Mouse (Mus musculus) limb, embryonic 15.5 days (tissue): Measurements from ENCODE around the gene Mmp9. TPM values are rescaled to one million over a fixed set of nuclear protein-coding genes. Genes with fewer than 3 reads are reported as not detected.

ENCODE experiments used
- ATAC-seq: fragments of 200-750 bp; cut with Nextera tagmentation; 2 replicates; pipeline ENCODE4 v1.8.0; 2017; ENCODE audit warnings: low read depth, moderate TSS enrichment; ENCODE audit not compliant: insufficient number of reproducible peaks, low FRiP score, low TSS enrichment
- H3K27ac ChIP-seq: fragments of 300-500 bp; sonication (generic); 2 replicates; pipeline ENCODE4 v1.5.1; 2015; ENCODE audit warnings: moderate library complexity, mild to moderate bottlenecking, inconsistent platforms
- H3K27me3 ChIP-seq: fragments of 300-500 bp; sonication (generic); 2 replicates; pipeline ENCODE4 v1.6.1; 2015; ENCODE audit warnings: inconsistent platforms
- H3K36me3 ChIP-seq: fragments of 300-500 bp; sonication (generic); 2 replicates; pipeline ENCODE4 v1.6.1; 2015; ENCODE audit warnings: inconsistent platforms
- H3K4me1 ChIP-seq: fragments of 300-500 bp; sonication (generic); 2 replicates; pipeline ENCODE4 v1.6.1; 2015; ENCODE audit warnings: inconsistent platforms
- H3K4me2 ChIP-seq: fragments of 300-500 bp; sonication (generic); 2 replicates; pipeline ENCODE4 v1.6.1; 2015; ENCODE audit warnings: mild to moderate bottlenecking, inconsistent platforms
- H3K4me3 ChIP-seq: fragments of 300-500 bp; sonication (generic); 2 replicates; pipeline ENCODE4 v1.5.1; 2015; ENCODE audit warnings: mild to moderate bottlenecking, inconsistent platforms
- H3K9ac ChIP-seq: fragments of 300-500 bp; sonication (generic); 2 replicates; pipeline ENCODE4 v1.6.1; 2015; ENCODE audit warnings: inconsistent platforms
- H3K9me3 ChIP-seq: fragments of 300-500 bp; sonication (generic); 2 replicates; pipeline ENCODE4 v1.6.1; 2016; ENCODE audit warnings: inconsistent platforms
- WGBS: fragments of 180-500 bp; shearing (Covaris S2); methylation state at CpG from one replicate; pipeline ENCODE4 v1.1.7; 2015; 5-methylcytosine and 5-hydroxymethylcytosine counted together
- polyA plus RNA-seq: library from polyadenylated mRNA; unstranded; fragments of >200 nt; fragmentation: Nextera tagmentation; extraction: Ambion mirVana; gene quantifications from 2 replicates; pipeline ENCODE4 v1.2.1, GENCODE M21; 2015

Gene Mmp9
- polyA plus RNA-seq, 1 experiment from 2014 or later, result 22.2 TPM

DNA sequence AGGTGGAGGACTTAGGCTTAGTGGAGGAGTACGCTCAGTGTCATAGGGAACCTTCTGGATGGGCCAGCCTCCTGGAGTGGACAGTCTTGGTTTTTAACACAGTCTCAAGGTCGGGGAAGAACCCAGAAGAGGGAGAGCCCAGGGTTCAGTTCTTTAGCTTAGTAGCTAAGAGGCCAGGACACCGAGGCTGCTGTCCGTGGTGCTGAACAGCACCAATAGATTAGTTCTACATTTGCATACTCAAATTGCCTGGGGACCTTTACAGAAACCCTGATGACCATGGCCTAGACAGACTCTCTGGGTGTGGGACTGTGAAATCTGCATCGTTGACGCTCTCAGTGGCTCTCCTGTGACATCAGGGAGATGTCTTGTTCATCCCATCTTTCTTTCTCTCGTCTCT lies 39.2 kb downstream of the Mmp9 start:
- H3K4me1 ChIP-seq, result no peaks in the 10 kb centered on the region
- H3K9ac ChIP-seq, result no peak overlapping the region
- H3K9me3 ChIP-seq, result no peaks in the 10 kb centered on the region
- H3K4me2 ChIP-seq, result no peak overlapping the region
- H3K27me3 ChIP-seq, result peaks cover 4% of the 10 kb centered on the region
- H3K27ac ChIP-seq, result no peak overlapping the region
- no peak for ATAC-seq
- 22% methylated on average over 7 of the region's 7 CpGs for WGBS
- no peak overlapping the region for H3K4me3 ChIP-seq
- no peaks in the 10 kb centered on the region for H3K36me3 ChIP-seq

DNA sequence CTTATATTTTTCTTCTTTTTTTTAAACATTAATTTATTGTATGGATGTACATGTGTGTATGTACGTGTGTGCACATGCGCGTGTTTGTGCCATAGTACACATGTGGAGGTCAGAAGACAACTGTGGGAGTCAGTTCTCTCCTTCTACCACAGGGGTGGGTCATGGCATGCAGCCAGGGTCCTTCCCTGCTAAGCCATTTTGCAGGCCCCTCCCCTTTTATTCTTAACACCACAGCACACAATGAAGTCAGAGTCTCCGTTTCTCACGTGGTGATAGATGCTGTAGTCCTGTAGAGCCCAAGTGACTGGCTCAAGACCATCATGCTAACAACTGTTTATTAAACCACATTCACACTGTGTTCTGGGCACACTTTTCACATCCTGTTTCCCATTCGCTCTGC lies 45.4 kb downstream of the Mmp9 start:
- Histone ChIP-seq H3K27me3 (peaks cover 5% of the 10 kb centered on the region; the same call in 1 of the 2 replicates), H3K9me3 (no peaks in the 10 kb centered on the region), H3K4me1 (no peaks in the 10 kb centered on the region), H3K36me3 (no peaks in the 10 kb centered on the region), H3K9ac (no peak overlapping the region), H3K4me3 (no peak overlapping the region), H3K4me2 (no peak overlapping the region), H3K27ac (no peak overlapping the region)
- WGBS, result 86% methylated on average over 6 of the region's 6 CpGs
- ATAC-seq, result no peak

DNA sequence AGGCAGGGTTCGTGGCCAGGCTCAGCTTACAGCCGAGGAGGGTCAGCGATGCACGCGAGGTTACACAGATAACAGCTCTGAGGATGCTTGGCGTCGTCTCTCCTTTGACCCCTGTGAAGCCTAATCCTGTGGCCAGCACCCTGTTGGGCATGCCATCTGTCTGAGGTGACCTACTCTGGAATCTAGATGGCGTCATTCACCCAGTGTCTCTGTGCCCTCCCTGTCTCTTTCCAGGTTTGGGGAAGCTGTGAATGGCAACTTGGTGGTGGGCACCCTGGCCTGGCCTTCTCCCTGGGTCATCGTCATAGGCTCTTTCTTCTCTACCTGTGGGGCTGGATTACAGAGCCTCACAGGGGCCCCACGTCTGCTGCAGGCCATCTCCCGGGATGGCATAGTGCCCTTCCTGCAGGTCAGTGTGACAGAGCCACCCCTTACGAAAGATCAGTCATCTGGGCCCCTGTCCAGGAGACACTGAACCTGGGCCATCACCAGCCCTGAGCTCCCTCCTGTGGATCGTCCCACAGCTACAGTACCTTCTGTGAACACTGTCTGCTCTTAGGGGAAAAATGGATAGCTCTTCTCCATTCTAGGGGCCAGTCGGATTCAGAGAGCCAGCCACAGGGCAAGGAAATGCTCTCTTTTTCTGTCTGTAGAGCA lies 45.9 kb downstream of the Mmp9 start:
- ATAC-seq, result no peak
- 71% methylated on average over 14 of the region's 14 CpGs for WGBS

DNA sequence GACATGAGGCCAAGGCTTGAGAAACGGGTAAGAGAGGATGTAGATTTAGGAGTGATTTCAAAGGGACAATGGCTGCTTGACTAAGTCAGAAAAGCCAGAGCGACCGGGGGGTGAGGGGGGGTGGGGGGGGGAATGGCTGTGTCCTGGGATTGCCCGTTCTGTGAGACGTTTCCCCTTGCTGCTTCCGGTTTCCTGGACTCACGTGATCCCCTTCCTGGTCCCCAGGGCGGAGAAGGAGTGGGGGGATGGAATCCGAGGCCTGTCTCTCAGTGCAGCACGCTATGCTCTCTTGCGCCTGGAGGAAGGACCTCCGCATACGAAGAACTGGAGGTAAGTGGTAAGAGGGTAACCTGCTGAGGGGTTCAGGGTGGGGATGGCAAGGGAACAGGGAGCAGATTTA lies 48.2 kb downstream of the Mmp9 start:
- H3K4me1 ChIP-seq, result no peaks in the 10 kb centered on the region
- no peak overlapping the region for H3K9ac ChIP-seq
- H3K27ac ChIP-seq, result no peak overlapping the region
- peaks cover 11% of the 10 kb centered on the region; the same call in 1 of the 2 replicates for H3K27me3 ChIP-seq
- H3K4me2 ChIP-seq, result no peak overlapping the region
- H3K4me3 ChIP-seq, result no peak overlapping the region
- ATAC-seq, result no peak
- no peaks in the 10 kb centered on the region for H3K36me3 ChIP-seq
- WGBS, result 64% methylated on average over 13 of the region's 13 CpGs
- no peaks in the 10 kb centered on the region for H3K9me3 ChIP-seq

More for the DNA sequence above, 45.9 kb downstream of the Mmp9 start:
- H3K27me3 ChIP-seq, result peaks cover 8% of the 10 kb centered on the region; the same call in 1 of the 2 replicates
- no peak overlapping the region for H3K27ac ChIP-seq
- no peak overlapping the region for H3K4me2 ChIP-seq
- no peaks in the 10 kb centered on the region for H3K4me1 ChIP-seq
- no peak overlapping the region for H3K4me3 ChIP-seq
- H3K9ac ChIP-seq, result no peak overlapping the region
- no peaks in the 10 kb centered on the region for H3K9me3 ChIP-seq
- no peaks in the 10 kb centered on the region for H3K36me3 ChIP-seq

DNA sequence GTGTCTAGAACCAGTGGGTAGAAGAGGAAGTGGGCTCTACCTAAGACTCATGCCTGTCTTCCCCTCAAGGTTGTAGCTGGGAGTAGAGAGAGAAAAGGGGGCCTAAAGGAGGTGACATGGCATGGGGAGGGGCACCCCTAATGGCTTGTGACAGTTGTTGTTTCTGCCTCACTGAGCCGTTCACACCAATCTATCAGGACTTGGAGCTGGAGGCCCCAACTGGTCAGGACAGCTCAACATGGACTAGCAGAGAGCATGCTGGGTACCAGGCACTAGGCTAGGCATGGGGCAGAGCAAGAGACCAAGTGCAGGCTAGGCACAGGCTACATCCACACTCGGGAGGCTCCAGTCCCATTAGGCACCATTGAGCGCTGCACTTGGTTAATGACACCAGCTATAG lies 50.5 kb downstream of the Mmp9 start:
- no peaks in the 10 kb centered on the region for H3K9me3 ChIP-seq
- no peak for ATAC-seq
- no peak overlapping the region for H3K27ac ChIP-seq
- H3K9ac ChIP-seq, result no peak overlapping the region
- no peaks in the 10 kb centered on the region for H3K4me1 ChIP-seq
- peaks cover 32% of the 10 kb centered on the region for H3K27me3 ChIP-seq
- 80% methylated on average over 3 of the region's 3 CpGs for WGBS
- no peak overlapping the region for H3K4me2 ChIP-seq
- no peak overlapping the region for H3K4me3 ChIP-seq
- no peaks in the 10 kb centered on the region for H3K36me3 ChIP-seq

DNA sequence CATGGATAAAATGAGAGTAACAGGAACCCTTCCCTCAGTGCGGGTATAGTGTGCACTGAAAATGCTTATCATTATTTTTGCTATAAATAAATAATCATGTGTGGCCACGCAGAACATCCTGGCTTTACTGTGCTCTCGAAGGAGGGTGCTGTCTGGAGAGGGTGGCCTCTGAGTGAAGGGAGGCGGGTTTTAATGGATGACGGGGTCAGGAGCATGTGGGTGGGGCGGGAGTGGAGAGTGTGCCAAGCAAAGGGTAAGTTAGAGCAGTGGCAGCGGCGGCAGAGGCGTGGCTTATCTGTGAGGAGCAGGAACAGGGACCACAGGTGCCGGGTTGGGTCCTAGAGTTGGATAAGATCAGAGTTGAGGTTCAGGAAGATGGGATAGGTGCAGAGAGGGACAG lies 51.2 kb downstream of the Mmp9 start:
- H3K4me3 ChIP-seq, result no peak overlapping the region
- H3K9ac ChIP-seq, result no peak overlapping the region
- no peaks in the 10 kb centered on the region for H3K36me3 ChIP-seq
- no peak overlapping the region for H3K4me2 ChIP-seq
- peaks cover 39% of the 10 kb centered on the region for H3K27me3 ChIP-seq
- peaks cover under 1% of the 10 kb centered on the region; the same call in 1 of the 2 replicates for H3K4me1 ChIP-seq
- H3K9me3 ChIP-seq, result no peaks in the 10 kb centered on the region
- ATAC-seq, result no peak
- H3K27ac ChIP-seq, result no peak overlapping the region
- 44% methylated on average over 10 of the region's 10 CpGs for WGBS

DNA sequence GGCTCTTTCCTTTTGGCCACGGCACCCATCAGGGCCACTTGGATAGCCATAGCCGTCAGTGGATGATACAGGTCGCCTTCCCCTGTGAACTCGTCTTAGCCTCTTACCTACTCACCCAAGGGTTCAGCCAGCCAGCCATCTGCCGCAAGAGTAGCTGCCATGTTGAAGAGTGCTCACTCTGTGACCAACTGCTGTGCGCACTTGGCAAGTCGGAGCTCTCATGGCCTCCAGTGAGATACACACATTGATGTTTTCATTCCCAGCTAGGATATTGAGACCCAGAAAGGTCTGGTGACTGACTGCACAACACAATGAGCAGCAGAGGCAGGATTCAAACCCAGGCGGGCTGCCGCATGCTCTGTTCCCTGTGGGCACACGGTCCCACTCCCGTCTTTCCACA lies 53.6 kb downstream of the Mmp9 start:
- Histone ChIP-seq H3K4me2 (no peak overlapping the region), H3K4me3 (no peak overlapping the region), H3K4me1 (peaks cover 21% of the 10 kb centered on the region), H3K27ac (no peak overlapping the region), H3K9ac (no peak overlapping the region), H3K27me3 (peaks cover 62% of the 10 kb centered on the region), H3K36me3 (peaks cover 2% of the 10 kb centered on the region), H3K9me3 (no peaks in the 10 kb centered on the region)
- ATAC-seq, result no peak
- 83% methylated on average over 11 of the region's 11 CpGs for WGBS

DNA sequence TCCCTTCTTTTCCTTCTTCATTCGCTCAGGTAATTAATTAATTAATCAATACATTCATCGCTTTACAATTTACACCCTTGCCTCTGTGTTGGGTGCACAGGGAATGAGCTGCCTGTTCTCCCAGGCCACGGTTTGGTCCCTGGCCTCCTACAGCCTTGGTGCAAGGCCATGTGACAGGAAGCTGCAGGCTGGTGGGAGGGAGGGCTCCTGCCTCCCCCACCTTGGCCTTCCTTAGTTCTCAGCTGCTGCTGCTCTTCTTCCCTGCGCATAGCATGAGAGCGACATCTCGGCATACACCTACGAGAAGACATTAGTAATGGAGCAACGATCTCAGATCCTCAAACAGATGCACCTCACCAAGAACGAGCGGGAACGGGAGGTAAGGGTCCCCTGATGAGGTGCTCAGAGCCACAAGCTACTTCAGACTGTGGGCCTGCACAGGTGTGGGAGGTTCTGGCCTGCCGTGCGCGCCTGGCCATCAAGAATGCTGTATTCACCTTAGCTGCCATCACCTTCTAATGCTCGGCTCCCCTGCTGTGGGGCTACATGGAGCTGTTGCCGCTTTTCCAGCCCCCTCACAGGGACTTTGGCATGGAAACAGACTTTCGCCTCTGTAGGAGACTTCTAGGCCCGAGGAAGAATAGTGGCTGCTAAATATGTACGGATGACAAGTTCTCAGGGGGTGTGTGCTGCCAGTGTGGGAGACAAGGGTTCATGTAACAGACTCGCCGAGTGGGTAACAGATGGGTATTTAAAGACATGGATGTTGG lies 54.3 kb downstream of the Mmp9 start:
- H3K9me3 ChIP-seq, result no peaks in the 10 kb centered on the region
- ATAC-seq, result no peak
- H3K36me3 ChIP-seq, result peaks cover 7% of the 10 kb centered on the region
- no peak overlapping the region for H3K4me2 ChIP-seq
- peaks cover 66% of the 10 kb centered on the region for H3K27me3 ChIP-seq
- peaks cover 21% of the 10 kb centered on the region for H3K4me1 ChIP-seq
- no peak overlapping the region for H3K4me3 ChIP-seq
- no peak overlapping the region for H3K9ac ChIP-seq
- 51% methylated on average over 21 of the region's 21 CpGs for WGBS
- H3K27ac ChIP-seq, result no peak overlapping the region

DNA sequence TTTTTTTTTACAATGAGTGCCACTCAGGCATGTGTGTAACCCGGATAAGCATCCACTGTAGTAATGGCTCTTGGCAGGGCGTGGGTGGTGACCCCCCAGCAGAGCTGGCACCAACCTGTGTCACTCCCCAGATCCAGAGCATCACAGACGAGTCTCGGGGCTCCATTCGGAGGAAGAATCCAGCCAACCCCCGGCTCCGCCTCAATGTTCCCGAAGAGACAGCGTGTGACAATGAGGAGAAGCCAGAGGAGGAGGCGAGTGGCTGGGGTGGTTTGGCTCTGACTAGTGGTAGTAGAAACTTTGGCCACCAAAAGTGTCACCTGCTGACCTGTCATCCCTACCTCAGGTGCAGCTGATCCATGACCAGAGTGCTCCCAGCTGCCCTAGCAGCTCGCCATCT lies 55.4 kb downstream of the Mmp9 start:
- H3K9me3 ChIP-seq, result no peaks in the 10 kb centered on the region
- no peak overlapping the region for H3K27ac ChIP-seq
- no peak for ATAC-seq
- no peak overlapping the region for H3K4me2 ChIP-seq
- H3K27me3 ChIP-seq, result peaks cover 72% of the 10 kb centered on the region
- H3K36me3 ChIP-seq, result peaks cover 18% of the 10 kb centered on the region
- H3K9ac ChIP-seq, result no peak overlapping the region
- H3K4me3 ChIP-seq, result no peak overlapping the region
- WGBS, result 73% methylated on average over 11 of the region's 11 CpGs
- peaks cover 21% of the 10 kb centered on the region for H3K4me1 ChIP-seq

DNA sequence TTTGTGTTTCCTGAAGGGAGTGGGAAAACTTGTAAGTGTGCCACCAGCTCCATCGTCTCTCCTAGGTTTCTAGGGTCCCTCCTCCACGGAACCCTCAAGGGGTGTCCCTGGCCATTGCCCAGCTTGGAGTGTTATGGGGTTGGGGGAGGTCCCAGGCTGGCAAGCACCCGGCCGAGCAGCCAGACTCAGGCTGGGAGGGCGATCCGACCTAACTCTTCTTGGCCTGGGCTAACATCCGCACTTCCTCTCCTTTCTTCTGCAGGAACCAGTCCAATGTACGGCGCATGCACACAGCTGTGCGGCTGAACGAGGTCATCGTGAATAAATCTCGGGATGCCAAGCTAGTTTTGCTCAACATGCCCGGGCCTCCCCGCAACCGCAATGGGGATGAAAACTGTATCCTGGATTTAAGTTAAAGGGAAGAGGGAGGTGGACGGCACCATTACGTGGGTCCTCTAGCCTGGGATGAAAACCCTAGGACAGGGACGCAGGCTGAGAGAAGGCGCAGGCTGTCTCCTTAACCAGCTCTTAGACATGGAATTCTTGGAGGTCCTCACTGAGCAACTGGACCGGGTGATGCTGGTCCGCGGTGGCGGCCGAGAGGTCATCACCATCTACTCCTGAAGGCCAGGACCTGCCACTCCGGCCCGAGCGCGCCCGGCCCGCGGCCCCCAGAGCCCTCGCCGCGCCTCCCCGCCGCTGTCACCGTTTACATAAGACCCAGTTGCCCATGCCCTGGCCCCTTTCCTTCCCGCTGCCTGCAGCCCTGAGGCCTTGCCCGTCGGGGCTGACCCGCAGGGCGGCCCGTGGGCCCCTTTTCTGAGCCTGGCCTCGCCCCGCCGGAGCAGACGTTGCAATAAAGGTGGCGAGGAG lies 56.5 kb downstream of the Mmp9 start:
- no peak overlapping the region for H3K27ac ChIP-seq
- 10% methylated on average over 49 of the region's 49 CpGs for WGBS
- peak overlapping the region; percentile 77 for H3K4me2 ChIP-seq
- H3K36me3 ChIP-seq, result peaks cover 30% of the 10 kb centered on the region
- H3K4me3 ChIP-seq, result peak overlapping the region; percentile 36
- H3K4me1 ChIP-seq, result peaks cover 21% of the 10 kb centered on the region
- no peak for ATAC-seq
- H3K27me3 ChIP-seq, result peaks cover 69% of the 10 kb centered on the region
- no peaks in the 10 kb centered on the region for H3K9me3 ChIP-seq
- peak overlapping the region; percentile 15; the same call in 1 of the 2 replicates for H3K9ac ChIP-seq

DNA sequence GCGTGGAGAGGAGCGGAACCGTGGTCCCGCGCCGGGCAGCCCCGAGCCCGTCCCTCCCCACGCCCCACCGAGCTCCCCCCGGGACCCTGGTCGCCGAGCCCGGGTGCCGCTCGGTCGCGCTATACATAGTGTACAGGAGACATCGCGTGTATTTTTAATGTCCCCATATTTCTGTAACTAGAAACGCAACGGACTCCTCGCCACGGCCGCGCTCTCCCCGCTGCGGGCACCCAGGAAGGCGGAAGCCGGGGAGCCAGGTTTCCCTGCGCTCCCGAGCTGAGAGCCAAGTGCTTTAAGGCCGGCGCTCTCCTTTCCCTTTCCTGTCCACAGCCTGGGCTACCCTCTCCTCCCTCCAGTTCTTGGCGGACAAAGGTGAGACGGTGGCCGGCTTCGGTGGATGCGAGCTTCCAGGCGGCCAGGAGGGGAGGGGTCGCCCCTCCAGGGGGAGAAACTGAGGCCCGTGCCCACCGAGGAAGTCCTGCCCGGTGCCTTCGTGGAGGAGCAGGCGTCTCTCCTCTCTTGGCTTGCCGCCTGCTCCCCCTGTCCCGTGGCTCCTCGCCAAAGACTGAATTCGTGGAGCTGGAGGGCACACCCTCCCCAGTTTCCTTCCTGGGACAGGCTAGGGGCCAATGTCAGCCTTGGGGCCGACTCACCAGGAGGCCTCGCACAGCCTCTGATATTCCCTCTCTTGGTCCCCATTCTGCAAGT lies 57.3 kb downstream of the Mmp9 start:
- peak overlapping the region; percentile 15; the same call in 1 of the 2 replicates for H3K9ac ChIP-seq
- H3K4me1 ChIP-seq, result peaks cover 21% of the 10 kb centered on the region
- H3K27ac ChIP-seq, result no peak overlapping the region
- peaks cover 69% of the 10 kb centered on the region for H3K27me3 ChIP-seq
- peak overlapping the region; percentile 36 for H3K4me3 ChIP-seq
- no peak for ATAC-seq
- no peaks in the 10 kb centered on the region for H3K9me3 ChIP-seq
- H3K36me3 ChIP-seq, result peaks cover 37% of the 10 kb centered on the region
- H3K4me2 ChIP-seq, result peak overlapping the region; percentile 77
- under 1% methylated on average over 52 of the region's 52 CpGs for whole genome bisulfite sequencing
